Mouse (Mus musculus): Measurements from ENCODE around the gene Wipf1.
"Not testable (repeated sequence)": the region's sequence is repeated elsewhere in the genome, so short reads cannot be mapped to it uniquely, and the experiment has no call there.

Wipf1 gene

GRCm38 (mm10) chr2:73506337-73506736 lies 23.2 kb downstream of the Wipf1 start:
- not testable (repeated sequence) for DNase-seq

GRCm38 (mm10) chr2:73502863-73503429 lies 26.6 kb downstream of the Wipf1 start:
- DNase-seq: no peak

- DNase-seq: no peak
These were observed 28.7 kb downstream of the Wipf1 start for GRCm38 (mm10) chr2:73500864-73501263.

- no peak for DNase-seq
These were observed 31.2 kb downstream of the Wipf1 start for GRCm38 (mm10) chr2:73498322-73498721.

GRCm38 (mm10) chr2:73497572-73497971 lies 32.0 kb downstream of the Wipf1 start:
- DNase-seq: no peak

GRCm38 (mm10) chr2:73496944-73497343 lies 32.6 kb downstream of the Wipf1 start:
- DNase-seq: no peak

- no peak for DNase-seq
These were observed 33.2 kb downstream of the Wipf1 start for GRCm38 (mm10) chr2:73496329-73496685.

GRCm38 (mm10) chr2:73495617-73496328 lies 33.8 kb downstream of the Wipf1 start:
- DNase-seq: peak; percentile 71

GRCm38 (mm10) chr2:73493517-73493916 lies 36.0 kb downstream of the Wipf1 start:
- no peak for DNase-seq

- peak; percentile 48 for DNase-seq
These were observed 37.9 kb downstream of the Wipf1 start for GRCm38 (mm10) chr2:73491442-73492241.

- no peak for DNase-seq
These were observed 39.1 kb downstream of the Wipf1 start for GRCm38 (mm10) chr2:73490466-73490865.

GRCm38 (mm10) chr2:73486120-73486601 lies 43.4 kb downstream of the Wipf1 start:
- DNase-seq: no peak

GRCm38 (mm10) chr2:73485236-73486119 lies 44.1 kb downstream of the Wipf1 start:
- no peak for DNase-seq

- DNase-seq: no peak
These were observed 44.8 kb downstream of the Wipf1 start for GRCm38 (mm10) chr2:73484561-73485235.

- DNase-seq: no peak
These were observed 50.7 kb downstream of the Wipf1 start for GRCm38 (mm10) chr2:73478805-73479204.

GRCm38 (mm10) chr2:73477501-73477900 lies 52.0 kb downstream of the Wipf1 start:
- no peak for DNase-seq

- DNase-seq: no peak
These were observed 54.0 kb downstream of the Wipf1 start for GRCm38 (mm10) chr2:73475519-73475918.

GRCm38 (mm10) chr2:73472130-73472529 lies 57.4 kb downstream of the Wipf1 start:
- DNase-seq: no peak

GRCm38 (mm10) chr2:73470146-73470630 lies 59.3 kb downstream of the Wipf1 start:
- DNase-seq: no peak

- no peak for DNase-seq
These were observed 60.0 kb downstream of the Wipf1 start for GRCm38 (mm10) chr2:73469552-73469951.

GRCm38 (mm10) chr2:73468993-73469392 lies 60.5 kb downstream of the Wipf1 start:
- no peak for DNase-seq
